Mouse (Mus musculus) CH12.LX (cell line): ENCODE measurements around the gene Golm1.

Experiments
- CTCF ChIP-seq, 2 experiments: IDR thresholded peaks in 1 of 2; conservative IDR thresholded peaks in 1 of 2; 2 replicates each; pipeline ENCODE4 v1.5.1; 2011 to 2012; ENCODE audit warnings: low read depth in 2 of 2, low read length in 2 of 2, improper control_type of control experiment in 1 of 2, inconsistent platforms in 1 of 2, mild to moderate bottlenecking in 1 of 2, moderate library complexity in 1 of 2
- GABPA ChIP-seq: IDR thresholded peaks from 2 replicates; pipeline ENCODE4 v1.6.1; 2012; ENCODE audit warnings: low read depth, low read length, improper control_type of control experiment, inconsistent platforms; ENCODE audit not compliant: insufficient replicate concordance
- JUND ChIP-seq: conservative IDR thresholded peaks from 2 replicates; pipeline ENCODE4 v1.6.1; 2011; ENCODE audit warnings: low read depth, low read length, improper control_type of control experiment
- POLR2A ChIP-seq: IDR thresholded peaks from 2 replicates; pipeline ENCODE4 v1.6.1; 2011; ENCODE audit warnings: low read depth, mild to moderate bottlenecking, improper control_type of control experiment, low read length
- TBP ChIP-seq: conservative IDR thresholded peaks from 2 replicates; pipeline ENCODE4 v1.6.1; 2011; ENCODE audit warnings: low read depth, low read length, improper control_type of control experiment

DNA sequence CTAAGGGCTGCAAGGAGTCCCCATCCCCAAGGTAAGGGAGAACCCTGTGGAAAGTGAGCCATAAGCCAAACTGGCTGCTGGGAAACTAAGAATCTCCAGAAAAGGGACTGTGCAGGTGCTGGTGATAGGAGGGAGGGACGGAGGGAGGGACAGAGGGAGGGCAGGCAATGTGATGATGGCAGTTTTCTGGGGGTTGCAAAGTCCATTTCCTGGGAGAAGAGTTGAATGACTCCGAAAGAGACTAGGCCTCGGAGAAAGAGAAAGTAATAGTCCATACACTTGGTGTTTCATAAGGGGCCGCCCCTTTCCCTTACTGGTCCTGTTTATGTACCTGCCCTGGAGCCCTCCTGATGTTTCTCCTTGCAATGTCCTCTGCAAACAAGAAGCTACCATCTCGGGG, 21.1 kb downstream of the Golm1 start:
- TF ChIP-seq CTCF (conservative IDR thresholded peaks at IDR 0.05 in 1 of 2, IDR thresholded peaks at IDR 0.05 in 1 of 2; ENCODE audit: low read depth in 2 of 2, low read length in 2 of 2) (no peak), JUND (no peak), GABPA (no peak), TBP (no peak), POLR2A (no peak)
